Mouse (Mus musculus): Measurements from ENCODE around the gene Vcp.

DNA sequence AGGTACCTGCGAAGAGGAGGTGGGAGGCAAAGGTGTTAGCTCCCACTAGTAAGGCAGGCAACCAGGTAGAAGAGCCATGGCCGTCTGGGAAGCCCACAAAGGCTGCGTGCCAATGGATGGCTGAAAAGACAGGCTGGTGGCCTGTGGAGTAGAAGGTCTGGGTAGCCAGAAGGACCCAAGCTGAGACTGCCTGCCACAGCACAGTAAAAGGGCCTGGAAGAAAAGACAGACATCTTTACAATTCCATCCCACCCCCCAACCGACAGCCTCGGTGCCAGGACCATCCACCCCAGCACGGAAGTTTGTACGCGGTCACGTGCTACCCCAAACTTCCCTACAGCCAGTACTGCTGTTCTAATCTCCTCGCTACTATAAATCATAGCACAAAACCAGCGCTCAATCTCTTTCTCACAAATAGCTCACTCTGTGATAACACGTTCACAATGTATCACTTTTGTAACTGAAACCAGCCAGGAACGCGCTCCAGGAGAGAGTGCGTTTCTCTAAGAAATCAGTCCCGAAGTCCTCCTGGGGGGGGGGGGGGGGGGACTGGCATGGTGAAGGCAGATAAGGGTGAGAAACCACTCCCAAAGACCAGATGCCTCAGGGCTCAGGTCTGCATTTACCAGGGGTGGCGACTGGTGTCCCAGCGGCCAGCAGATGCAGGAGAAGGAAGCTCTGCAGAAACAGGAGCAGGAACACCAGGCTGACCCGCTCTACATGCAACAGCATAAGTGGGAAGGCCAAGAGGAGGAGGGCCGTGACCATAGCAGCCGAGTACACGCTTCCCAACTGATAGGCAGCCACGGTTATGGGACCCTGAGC is 19.5 kb upstream of the Vcp start:
- TF ChIP-seq POLR2A (IDR thresholded peaks at IDR 0.05; ENCODE audit: low read depth, low read length) (no peak), CTCF (IDR thresholded peaks at IDR 0.05; ENCODE audit: borderline replicate concordance, insufficient read depth, low read length) (no peak)
